Mouse (Mus musculus) heart, postnatal 0 days (tissue): ENCODE measurements around the gene Gabbr2. TPM values are rescaled to one million over a fixed set of nuclear protein-coding genes. Genes with fewer than 3 reads are reported as not detected.

ENCODE experiments used
- ATAC-seq: fragments of 200-750 bp; cut with Nextera tagmentation; 2 replicates; pipeline ENCODE4 v1.8.0; 2017; ENCODE audit warnings: low read depth, moderate number of reproducible peaks, moderate library complexity; ENCODE audit not compliant: insufficient read depth
- DNase-seq: peaks from one replicate; pipeline ENCODE4 v3.0.0-alpha.2; 2016; ENCODE audit warnings: low spot score
- H3K27ac ChIP-seq: fragments of 300-500 bp; sonication (generic); 2 replicates; pipeline ENCODE4 v1.5.1; 2014; ENCODE audit warnings: low read depth, mild to moderate bottlenecking
- H3K27me3 ChIP-seq: fragments of 300-500 bp; sonication (generic); 2 replicates; pipeline ENCODE4 v1.6.1; 2014; ENCODE audit warnings: low read length, mixed read lengths; ENCODE audit not compliant: control insufficient read depth, insufficient read depth
- H3K36me3 ChIP-seq: fragments of 300-500 bp; sonication (generic); replicated peaks from 2 replicates; pipeline ENCODE4 v1.6.1; 2014; ENCODE audit warnings: low read length, mixed read lengths; ENCODE audit not compliant: control insufficient read depth, insufficient read depth
- H3K4me1 ChIP-seq: fragments of 300-500 bp; sonication (generic); 2 replicates; pipeline ENCODE4 v1.6.1; 2014; ENCODE audit warnings: antibody characterized with exemption; ENCODE audit not compliant: control insufficient read depth, insufficient read depth
- H3K4me2 ChIP-seq: fragments of 300-500 bp; sonication (generic); 2 replicates; pipeline ENCODE4 v1.6.1; 2014; ENCODE audit warnings: low read depth, mild to moderate bottlenecking, low read length, moderate library complexity
- H3K4me3 ChIP-seq: fragments of 300-500 bp; sonication (generic); 2 replicates; pipeline ENCODE4 v1.5.1; 2014; ENCODE audit warnings: low read depth, low read length
- H3K9ac ChIP-seq: fragments of 300-500 bp; sonication (generic); replicated peaks from 2 replicates; pipeline ENCODE4 v1.6.1; 2014; ENCODE audit warnings: low read depth, low read length, mixed read lengths
- H3K9me3 ChIP-seq: fragments of 300-500 bp; sonication (generic); replicated peaks from 2 replicates; pipeline ENCODE4 v1.6.1; 2016; ENCODE audit warnings: low read length; ENCODE audit not compliant: control insufficient read depth
- CTCF ChIP-seq: IDR thresholded peaks from 2 replicates; pipeline ENCODE4 v1.5.1; 2016; ENCODE audit warnings: antibody characterized with exemption, control low read depth, low read depth
- EP300 ChIP-seq: IDR thresholded peaks from 2 replicates; pipeline ENCODE4 v1.6.1; 2016; ENCODE audit warnings: antibody characterized with exemption, low read depth
- WGBS: fragments of 180-500 bp; shearing (Covaris S2); extraction: QIAGEN DNeasy Blood & Tissue Kit; methylation state at CpG from one replicate; pipeline ENCODE4 v1.1.7; 2014; 5-methylcytosine and 5-hydroxymethylcytosine counted together
- polyA plus RNA-seq: library from polyadenylated mRNA; unstranded; fragments of >200 nt; fragmentation: Nextera tagmentation; extraction: Ambion mirVana; gene quantifications from 2 replicates; pipeline ENCODE4 v1.2.1, GENCODE M21; 2015
- total RNA-seq: library from RNA; depleted of rRNA; stranded (reverse); fragments of >200 nt; gene quantifications from 2 replicates; pipeline ENCODE4 v1.2.3, GENCODE M21; 2014; ENCODE audit warnings: low replicate concordance

Gene Gabbr2
- total and polyA plus RNA-seq, 2 experiments from 2014 or later, result 0.07 TPM; not detected in 1

- no peak for ATAC-seq
- TF ChIP-seq EP300 (no peak), CTCF (no peak)
- no peaks in the 10 kb centered on the region for H3K9me3 ChIP-seq
- no peak overlapping the region for H3K4me3 ChIP-seq
- no peak overlapping the region for H3K4me2 ChIP-seq
- no peak for DNase-seq
- H3K9ac ChIP-seq, result no peak overlapping the region
- no peaks in the 10 kb centered on the region for H3K4me1 ChIP-seq
- H3K27me3 ChIP-seq, result 0 out of 2 replicates have a peak, but pooled peaks cover 3% of the 10 kb centered on the region
- H3K27ac ChIP-seq, result no peak overlapping the region
- peaks cover 2% of the 10 kb centered on the region; the same call in 1 of the 2 replicates for H3K36me3 ChIP-seq
- 18% methylated on average over 3 of the region's 3 CpGs for WGBS
Measured at GRCm38 (mm10) chr4:47015156-47015555, 23.5 kb upstream of the Gabbr2 start.

GRCm38 (mm10) chr4:47012476-47012875, 20.8 kb upstream of the Gabbr2 start:
- no peak for DNase-seq
- 61% methylated on average over 10 of the region's 10 CpGs for WGBS

GRCm38 (mm10) chr4:47010400-47011231, 18.9 kb upstream of the Gabbr2 start:
- peak overlapping the region; percentile 35 for H3K4me2 ChIP-seq
- ATAC-seq (no peak), DNase-seq (peak; percentile 46)
- no peak overlapping the region; the same call in 1 of the 2 replicates for H3K4me3 ChIP-seq
- H3K9me3 ChIP-seq, result no peaks in the 10 kb centered on the region
- no peaks in the 10 kb centered on the region for H3K36me3 ChIP-seq
- H3K27me3 ChIP-seq, result 0 out of 2 replicates have a peak, but pooled peaks cover 11% of the 10 kb centered on the region
- no peaks in the 10 kb centered on the region for H3K4me1 ChIP-seq
- 43% methylated on average over 12 of the region's 12 CpGs for WGBS
- no peak overlapping the region for H3K9ac ChIP-seq
- TF ChIP-seq EP300, result no peak
- TF ChIP-seq CTCF, result no peak
- no peak overlapping the region; the same call in 1 of the 2 replicates for H3K27ac ChIP-seq

More at GRCm38 (mm10) chr4:47012476-47012875, 20.8 kb upstream of the Gabbr2 start:
- no peak overlapping the region for H3K4me3 ChIP-seq
- no peaks in the 10 kb centered on the region for H3K9me3 ChIP-seq
- H3K27me3 ChIP-seq, result 0 out of 2 replicates have a peak, but pooled peaks cover 11% of the 10 kb centered on the region
- no peak overlapping the region for H3K9ac ChIP-seq
- TF ChIP-seq CTCF (no peak), EP300 (no peak)
- H3K4me2 ChIP-seq, result no peak overlapping the region
- H3K36me3 ChIP-seq, result no peaks in the 10 kb centered on the region; the same call in 1 of the 2 replicates
- H3K4me1 ChIP-seq, result no peaks in the 10 kb centered on the region
- no peak overlapping the region for H3K27ac ChIP-seq
- no peak for ATAC-seq

GRCm38 (mm10) chr4:47000626-47001395, 9.1 kb upstream of the Gabbr2 start:
- ATAC-seq (no peak), DNase-seq (no peak)
- TF ChIP-seq CTCF (no peak), EP300 (no peak)
- no peak overlapping the region; the same call in 1 of the 2 replicates for H3K4me2 ChIP-seq
- no peak overlapping the region for H3K9ac ChIP-seq
- no peaks in the 10 kb centered on the region for H3K36me3 ChIP-seq
- no peaks in the 10 kb centered on the region for H3K4me1 ChIP-seq
- peaks cover 17% of the 10 kb centered on the region; the same call in 1 of the 2 replicates for H3K27me3 ChIP-seq
- H3K4me3 ChIP-seq, result no peak overlapping the region
- H3K27ac ChIP-seq, result no peak overlapping the region; the same call in 1 of the 2 replicates
- WGBS, result 54% methylated on average over 8 of the region's 8 CpGs
- no peaks in the 10 kb centered on the region for H3K9me3 ChIP-seq

- DNase-seq (no peak), ATAC-seq (no peak)
- no peak for TF ChIP-seq EP300
- TF ChIP-seq CTCF, result no peak
- H3K9ac ChIP-seq, result no peak overlapping the region
- no peaks in the 10 kb centered on the region for H3K36me3 ChIP-seq
- H3K4me2 ChIP-seq, result no peak overlapping the region
- H3K9me3 ChIP-seq, result no peaks in the 10 kb centered on the region
- 74% methylated on average over 2 of the region's 2 CpGs for WGBS
- H3K27ac ChIP-seq, result no peak overlapping the region
- H3K4me3 ChIP-seq, result no peak overlapping the region
- H3K27me3 ChIP-seq, result peaks cover 25% of the 10 kb centered on the region
- H3K4me1 ChIP-seq, result no peaks in the 10 kb centered on the region
Measured at GRCm38 (mm10) chr4:46997969-46998368, 6.3 kb upstream of the Gabbr2 start.
